Mouse (Mus musculus): Measurements from ENCODE around the gene Ubfd1.

DNA sequence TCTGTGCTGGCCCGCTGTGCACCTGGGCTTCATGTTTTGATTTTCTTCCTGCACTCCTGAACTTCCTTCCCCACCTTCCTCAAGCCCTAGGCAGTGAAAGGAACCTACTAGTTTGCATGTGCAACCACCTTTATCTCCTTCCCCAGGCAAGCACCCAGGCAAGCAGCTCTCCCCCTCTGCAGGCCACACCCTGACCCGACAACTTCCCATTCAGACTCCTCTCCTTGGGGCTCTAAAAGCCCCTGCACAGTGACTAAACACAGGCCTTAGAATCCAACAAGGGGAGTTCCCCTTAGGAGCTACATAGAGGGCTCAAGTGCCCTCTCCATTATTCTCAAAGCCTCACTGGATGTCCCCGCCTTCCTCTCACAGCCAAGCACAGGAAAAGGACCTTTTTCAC lies 48.7 kb upstream of the Ubfd1 start:
- TF ChIP-seq CTCF (conservative IDR thresholded peaks at IDR 0.05; ENCODE audit: insufficient read depth, insufficient read length, low read depth, low read length) = no peak
- no peak for TF ChIP-seq POLR2A (IDR thresholded peaks at IDR 0.05; ENCODE audit: low read depth, low read length)

Data from kidney, adult 2 months (tissue).